Mouse (Mus musculus) olfactory bulb, adult 2 months (tissue): ENCODE data around the gene Pxdc1.

Source experiments
- CTCF ChIP-seq: fragments of 200-500 bp; IDR thresholded peaks from 2 replicates; pipeline ENCODE4 v1.5.1; 2012; ENCODE audit warnings: low read depth, mild to moderate bottlenecking, low read length, moderate library complexity; ENCODE audit not compliant: insufficient read depth
- POLR2A ChIP-seq: fragments of 200-500 bp; IDR thresholded peaks from 2 replicates; pipeline ENCODE4 v1.6.1; 2012; ENCODE audit warnings: mild to moderate bottlenecking, low read depth, low read length, moderate library complexity; ENCODE audit not compliant: insufficient read depth

- no peak for TF ChIP-seq CTCF
- TF ChIP-seq POLR2A: no peak
Observed at GRCm38 (mm10) chr13:34642941-34643875, 10.1 kb downstream of the Pxdc1 start.
